Comparison of ENCODE assay signal across 8 mouse cellular contexts in the genomic region with DNA sequence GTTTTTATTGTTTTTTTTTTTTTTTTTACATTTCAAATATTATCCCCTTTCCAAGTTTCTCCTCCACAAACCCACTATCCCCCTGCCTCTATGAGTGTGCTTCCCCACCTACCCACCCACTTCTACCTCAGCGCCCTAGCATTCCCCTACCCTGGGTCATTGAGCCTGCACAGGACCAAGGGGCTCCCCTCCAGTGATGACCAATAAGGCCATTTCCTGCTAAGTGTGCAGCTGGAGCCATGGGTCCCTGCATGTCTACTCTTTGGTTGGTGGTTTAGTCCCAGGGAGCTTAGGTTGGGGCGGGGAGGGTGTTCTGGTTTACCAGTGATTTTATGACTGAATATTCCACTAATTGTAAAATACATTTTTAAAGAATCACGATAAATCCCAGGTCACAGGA. TPM values are rescaled to one million over a fixed set of nuclear protein-coding genes. Genes with fewer than 3 reads are reported as not detected.
DNase-seq lines count a peak whose midpoint lies in the region; ATAC-seq and TF ChIP-seq lines count a peak whose summit lies in the region.
"Not testable (repeated sequence)": the region's sequence is repeated elsewhere in the genome, so short reads cannot be mapped to it uniquely, and the experiment has no call there.

No protein-coding gene starts in this region.

- peak overlapping the region; percentile 51 to 66 (median 60) for H3K4me3 ChIP-seq in CH12.LX (replicated peaks in 1 of 3; ENCODE audit: low read depth in 2 of 3, low read length in 2 of 3, poor library complexity in 1 of 3)
- peak overlapping the region; percentile 49 for H3K4me3 ChIP-seq in forebrain, embryonic 14.5 days (ENCODE audit: low read depth, low read length)
- H3K4me3 ChIP-seq in kidney, embryonic 16.5 days (ENCODE audit: low read length): peak overlapping the region; percentile 65
- H3K4me3 ChIP-seq in liver, embryonic 14.5 days (ENCODE audit: insufficient read depth in 1 of 2, low read depth in 2 of 2, low read length in 2 of 2): peak overlapping the region; percentile 71 to 86
- H3K4me3 ChIP-seq in midbrain, embryonic 13.5 days (replicated peaks): peak overlapping the region; percentile 63
- peak overlapping the region; percentile 85 for H3K4me3 ChIP-seq in small intestine, adult 2 months (ENCODE audit: low read depth, low read length)

- DNase-seq in CH12.LX (ENCODE audit: extremely low read depth); forebrain, embryonic 14.5 days (ENCODE audit: low spot score); liver, embryonic 14.5 days (ENCODE audit: low read depth in 3 of 3, low spot score in 3 of 3): not testable (repeated sequence)
- peak; percentile 10 to 21 for DNase-seq in cerebellum, postnatal 14 days
- DNase-seq in heart, postnatal 4 days: peak; percentile 7

- TF ChIP-seq EP300 in CH12.LX (IDR thresholded peaks at IDR 0.05; ENCODE audit: low read length); liver, embryonic 14.5 days (IDR thresholded peaks at IDR 0.05; ENCODE audit: low read depth): not testable (repeated sequence)

- in situ Hi-C loops in CH12.LX (cut with MboI; ENCODE audit: low pct_ligation_motif_present, low pct_unique_long_range_greater_than_20kb, low sequenced_read_pairs): not testable (repeated sequence)

- ATAC-seq in forebrain, embryonic 14.5 days: peak; percentile 76
- peak; percentile 89 for ATAC-seq in kidney, embryonic 16.5 days (ENCODE audit: low FRiP score, low TSS enrichment)
- peak; percentile 59 for ATAC-seq in liver, embryonic 14.5 days (ENCODE audit: insufficient read depth)
- ATAC-seq in midbrain, embryonic 13.5 days: peak; percentile 79

- H3K79me2 ChIP-seq in CH12.LX (replicated peaks; ENCODE audit: control insufficient read depth, extremely low read depth, insufficient read depth, poor library complexity, severe bottlenecking): not testable (repeated sequence)

- H3K27me3 ChIP-seq in CH12.LX (replicated peaks); forebrain, embryonic 14.5 days (replicated peaks; ENCODE audit: control insufficient read depth, insufficient read depth, low read length); kidney, embryonic 16.5 days (ENCODE audit: insufficient read depth, low read length); liver, embryonic 14.5 days (ENCODE audit: control insufficient read depth, insufficient read depth, low read length); midbrain, embryonic 13.5 days; small intestine, adult 2 months (ENCODE audit: control insufficient read depth, insufficient read depth, low read length): not testable (repeated sequence)

- not testable (repeated sequence) for H3K4me1 ChIP-seq in CH12.LX (ENCODE audit: control insufficient read depth in 1 of 2, insufficient read depth in 2 of 2); forebrain, embryonic 14.5 days (ENCODE audit: control insufficient read depth, insufficient read depth, low read length); kidney, embryonic 16.5 days (ENCODE audit: insufficient read depth, low read length); liver, embryonic 14.5 days (replicated peaks; ENCODE audit: control insufficient read depth in 2 of 2, insufficient read depth in 2 of 2, low read length in 1 of 2); midbrain, embryonic 13.5 days (replicated peaks); small intestine, adult 2 months (ENCODE audit: control insufficient read depth, insufficient read depth, insufficient read length, low read length)

- TF ChIP-seq POLR2A in CH12.LX (IDR thresholded peaks at IDR 0.05; ENCODE audit: low read depth, low read length); small intestine, adult 2 months (IDR thresholded peaks at IDR 0.05; ENCODE audit: low read depth, low read length): not testable (repeated sequence)

- not testable (repeated sequence) for H3K36me3 ChIP-seq in CH12.LX (replicated peaks in 1 of 2; ENCODE audit: control insufficient read depth in 1 of 2, insufficient read depth in 1 of 2, low read length in 1 of 2); forebrain, embryonic 14.5 days (ENCODE audit: control insufficient read depth, insufficient read depth, low read length); kidney, embryonic 16.5 days (ENCODE audit: insufficient read depth, low read length); liver, embryonic 14.5 days (replicated peaks; ENCODE audit: control insufficient read depth, insufficient read depth, low read depth); midbrain, embryonic 13.5 days; small intestine, adult 2 months (ENCODE audit: control insufficient read depth, insufficient read depth, low read length)

- dilution Hi-C loops in CH12.LX (cut with MboI; ENCODE audit: extremely low pct_ligation_motif_present, extremely low pct_unique_long_range_greater_than_20kb, low sequenced_read_pairs): not testable (repeated sequence)

- H3K9ac ChIP-seq in CH12.LX (ENCODE audit: insufficient read depth, low read depth): peak overlapping the region; percentile 54
- peak overlapping the region; percentile 67 for H3K9ac ChIP-seq in forebrain, embryonic 14.5 days (ENCODE audit: low read length)
- H3K9ac ChIP-seq in kidney, embryonic 16.5 days (replicated peaks; ENCODE audit: low read length): peak overlapping the region; percentile 74
- H3K9ac ChIP-seq in liver, embryonic 14.5 days (replicated peaks): peak overlapping the region; percentile 80
- peak overlapping the region; percentile 71 for H3K9ac ChIP-seq in midbrain, embryonic 13.5 days (replicated peaks)

- TF ChIP-seq RAD21 in CH12.LX (IDR thresholded peaks at IDR 0.05; ENCODE audit: low read depth, low read length): not testable (repeated sequence)

- WGBS in forebrain, embryonic 14.5 days: 4% methylated on average over 3 of the region's 3 CpGs
- WGBS in kidney, embryonic 16.5 days: 0% methylated on average over 3 of the region's 3 CpGs
- WGBS in liver, embryonic 14.5 days (ENCODE audit: insufficient replicate concordance): 2% methylated on average over 3 of the region's 3 CpGs
- 1% methylated on average over 3 of the region's 3 CpGs for WGBS in midbrain, embryonic 13.5 days
- WGBS in small intestine, adult 2 months: 0% methylated on average over 3 of the region's 3 CpGs

- H3K4me2 ChIP-seq in CH12.LX (ENCODE audit: insufficient read depth, low read depth, poor library complexity, severe bottlenecking): not testable (repeated sequence)
- H3K4me2 ChIP-seq in forebrain, embryonic 14.5 days (ENCODE audit: low read length): peak overlapping the region; percentile 48
- peak overlapping the region; percentile 54 for H3K4me2 ChIP-seq in kidney, embryonic 16.5 days (replicated peaks; ENCODE audit: low read depth, low read length)
- peak overlapping the region; percentile 66 for H3K4me2 ChIP-seq in liver, embryonic 14.5 days (ENCODE audit: low read depth)
- peak overlapping the region; percentile 58 for H3K4me2 ChIP-seq in midbrain, embryonic 13.5 days (replicated peaks)

- not testable (repeated sequence) for TF ChIP-seq CTCF in CH12.LX (conservative IDR thresholded peaks at IDR 0.05 in 1 of 2, IDR thresholded peaks at IDR 0.05 in 1 of 2; ENCODE audit: low read depth in 2 of 2, low read length in 2 of 2); liver, embryonic 14.5 days (IDR thresholded peaks at IDR 0.05; ENCODE audit: low read depth); small intestine, adult 2 months (IDR thresholded peaks at IDR 0.05; ENCODE audit: extremely low read depth, insufficient read length, insufficient replicate concordance, low read depth, low read length)

- H3K27ac ChIP-seq in CH12.LX (ENCODE audit: insufficient read depth, low read depth); kidney, embryonic 16.5 days (ENCODE audit: low read length); liver, embryonic 14.5 days: not testable (repeated sequence)
- peak overlapping the region; percentile 74; the same call in 1 of the 2 replicates for H3K27ac ChIP-seq in forebrain, embryonic 14.5 days (ENCODE audit: low read depth, low read length)
- H3K27ac ChIP-seq in midbrain, embryonic 13.5 days: peak overlapping the region; percentile 83; the same call in 1 of the 2 replicates
- peak overlapping the region; percentile 82 for H3K27ac ChIP-seq in small intestine, adult 2 months (ENCODE audit: insufficient read depth, low read depth, low read length)

- H3K9me3 ChIP-seq in CH12.LX (replicated peaks; ENCODE audit: low read length); forebrain, embryonic 14.5 days (replicated peaks; ENCODE audit: control insufficient read depth, low read length); kidney, embryonic 16.5 days (ENCODE audit: low read length); liver, embryonic 14.5 days (ENCODE audit: control insufficient read depth, low read length); midbrain, embryonic 13.5 days: not testable (repeated sequence)

RNA-seq across cellular contexts. Expression of gene CT030661.1, which starts 0.4 kb away (rescaled TPM):
- 8.0 and 9.0 TPM in 2 replicates for total RNA-seq in CH12.LX (2012; rRNA removed)
- 23.5 and 28.3 TPM in 2 replicates for total RNA-seq in CH12.LX (2014; rRNA removed)
- polyA plus RNA-seq in CH12.LX (2012; ENCODE audit: insufficient read length, low read depth): 10.6 and 12.7 TPM in 2 replicates
- 14.0 and 14.9 TPM in 2 replicates for polyA plus RNA-seq in forebrain, embryonic 14.5 days (2014; fragmentation: Nextera tagmentation; extraction: Ambion mirVana)
- total RNA-seq in heart, postnatal 4 days (2021): 1 to 10 TPM; 8.0 to 8.8 TPM
- 10.2 and 11.0 TPM in 2 replicates for polyA plus RNA-seq in kidney, embryonic 16.5 days (2015; fragmentation: Nextera tagmentation; extraction: Ambion mirVana)
- polyA plus RNA-seq in liver, embryonic 14.5 days (2012; rRNA removed): 0.83 and 2.1 TPM in 2 replicates
- polyA plus RNA-seq in liver, embryonic 14.5 days (2014; fragmentation: Nextera tagmentation; extraction: Ambion mirVana): 3.8 and 4.9 TPM in 2 replicates
- 12.2 and 12.5 TPM in 2 replicates for polyA plus RNA-seq in midbrain, embryonic 13.5 days (2015; fragmentation: Nextera tagmentation; extraction: Ambion mirVana)
- polyA plus RNA-seq in small intestine, adult 2 months (2012; rRNA removed): 0.09 and 0.18 TPM in 2 replicates

RNA-seq across cellular contexts. Expression of gene Zfp944, which starts 47.0 kb away (rescaled TPM):
- 2.6 and 3.9 TPM in 2 replicates for total RNA-seq in CH12.LX (2012; rRNA removed)
- total RNA-seq in CH12.LX (2014; rRNA removed): 6.9 and 9.9 TPM in 2 replicates
- polyA plus RNA-seq in CH12.LX (2012; ENCODE audit: insufficient read length, low read depth): 3.4 and 4.0 TPM in 2 replicates
- 19.8 and 23.8 TPM in 2 replicates for polyA plus RNA-seq in forebrain, embryonic 14.5 days (2014; fragmentation: Nextera tagmentation; extraction: Ambion mirVana)
- 1 to 10 TPM; 4.2 to 5.3 TPM for total RNA-seq in heart, postnatal 4 days (2021)
- polyA plus RNA-seq in kidney, embryonic 16.5 days (2015; fragmentation: Nextera tagmentation; extraction: Ambion mirVana): 13.8 and 14.3 TPM in 2 replicates
- polyA plus RNA-seq in liver, embryonic 14.5 days (2012; rRNA removed): 1.4 and 2.7 TPM in 2 replicates
- polyA plus RNA-seq in liver, embryonic 14.5 days (2014; fragmentation: Nextera tagmentation; extraction: Ambion mirVana): 5.6 and 5.9 TPM in 2 replicates
- polyA plus RNA-seq in midbrain, embryonic 13.5 days (2015; fragmentation: Nextera tagmentation; extraction: Ambion mirVana): 14.9 and 15.4 TPM in 2 replicates
- 1.1 and 2.0 TPM in 2 replicates for polyA plus RNA-seq in small intestine, adult 2 months (2012; rRNA removed)

RNA-seq across cellular contexts. Expression of gene Zfp758, which starts 47.0 kb away (rescaled TPM):
- total RNA-seq in CH12.LX (2012; rRNA removed) (2.1 and 2.6 TPM in 2 replicates), CH12.LX (2014; rRNA removed) (5.7 and 7.3 TPM in 2 replicates)
- polyA plus RNA-seq in CH12.LX (2012; ENCODE audit: insufficient read length, low read depth): 1.2 and 1.7 TPM in 2 replicates
- polyA plus RNA-seq in forebrain, embryonic 14.5 days (2014; fragmentation: Nextera tagmentation; extraction: Ambion mirVana): 7.2 and 11.9 TPM in 2 replicates
- total RNA-seq in heart, postnatal 4 days (2021): 1 to 10 TPM; 6.6 TPM
- 8.2 and 8.3 TPM in 2 replicates for polyA plus RNA-seq in kidney, embryonic 16.5 days (2015; fragmentation: Nextera tagmentation; extraction: Ambion mirVana)
- polyA plus RNA-seq in liver, embryonic 14.5 days (2012; rRNA removed): 0.64 and 1.3 TPM in 2 replicates
- polyA plus RNA-seq in liver, embryonic 14.5 days (2014; fragmentation: Nextera tagmentation; extraction: Ambion mirVana): 4.7 and 4.8 TPM in 2 replicates
- polyA plus RNA-seq in midbrain, embryonic 13.5 days (2015; fragmentation: Nextera tagmentation; extraction: Ambion mirVana): 11.4 and 11.6 TPM in 2 replicates
- polyA plus RNA-seq in small intestine, adult 2 months (2012; rRNA removed): 0.11 and 0.16 TPM in 2 replicates
